Mouse (Mus musculus) spleen, adult 2 months (tissue): ENCODE data around the gene Man2a1.

Experiments used
- CTCF ChIP-seq: fragments of 200-500 bp; IDR thresholded peaks from 2 replicates; pipeline ENCODE4 v1.5.1; 2011; ENCODE audit warnings: mild to moderate bottlenecking, inconsistent platforms; ENCODE audit not compliant: insufficient read depth, insufficient read length, insufficient replicate concordance; ENCODE audit errors: extremely low read depth
- POLR2A ChIP-seq: fragments of 200-500 bp; IDR thresholded peaks from 2 replicates; pipeline ENCODE4 v1.6.1; 2011; ENCODE audit warnings: low read depth, low read length, inconsistent platforms

DNA sequence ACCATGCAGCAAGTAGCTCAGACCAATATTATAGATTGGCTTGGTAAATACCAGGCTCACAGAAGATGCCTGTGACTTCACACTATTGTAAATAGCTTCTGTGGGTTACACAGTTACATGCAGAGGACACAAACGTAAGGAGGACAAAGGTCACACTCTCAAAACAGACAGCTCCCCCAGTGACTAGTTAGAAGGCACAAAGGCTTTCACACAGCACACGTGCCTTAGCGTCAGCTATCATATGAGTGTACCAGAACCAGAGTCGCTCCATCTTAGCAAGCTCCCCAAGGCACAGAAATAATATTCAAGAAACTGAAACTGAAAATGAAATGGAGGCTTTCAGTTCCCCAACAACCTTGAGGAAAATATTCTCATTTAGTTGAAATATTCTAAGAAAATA lies 10.1 kb upstream of the Man2a1 start:
- TF ChIP-seq CTCF (no peak), POLR2A (no peak)
